Mouse (Mus musculus): ENCODE results near the gene Styxl1.

DNA sequence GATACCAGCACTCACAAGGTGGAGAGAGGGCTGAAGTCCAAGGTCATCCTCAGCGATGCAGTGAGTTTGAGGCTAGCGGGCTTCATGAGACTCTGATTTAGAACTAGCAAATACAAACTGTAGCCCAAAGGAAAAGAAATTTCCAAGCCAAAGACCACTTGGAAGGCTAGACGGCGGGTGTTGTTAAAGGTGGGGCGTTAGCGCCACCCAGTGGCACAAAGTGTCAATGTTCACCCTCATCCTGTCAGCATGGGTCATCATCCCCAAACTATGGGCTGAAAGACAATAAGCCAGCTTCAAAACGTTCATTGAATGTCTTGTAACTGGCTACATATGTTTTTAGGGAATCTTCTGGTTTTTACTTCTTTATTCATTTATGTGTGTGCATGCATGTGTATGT lies 14.7 kb downstream of the Styxl1 start:
- TF ChIP-seq CTCF (IDR thresholded peaks at IDR 0.05; ENCODE audit: low read depth) (peak; percentile 93), EP300 (optimal IDR thresholded peaks at IDR 0.05) (no peak)
